Mouse (Mus musculus) urinary bladder, postnatal 10 days (tissue): Measurements from ENCODE around the gene Gm7137.
"Not testable (repeated sequence)": the region's sequence is repeated elsewhere in the genome, so short reads cannot be mapped to it uniquely, and the experiment has no call there.

ENCODE experiments used
- DNase-seq: peaks from one replicate; pipeline ENCODE4 v3.0.0; 2022; ENCODE audit warnings: low spot score

The Gm7137 gene

DNA sequence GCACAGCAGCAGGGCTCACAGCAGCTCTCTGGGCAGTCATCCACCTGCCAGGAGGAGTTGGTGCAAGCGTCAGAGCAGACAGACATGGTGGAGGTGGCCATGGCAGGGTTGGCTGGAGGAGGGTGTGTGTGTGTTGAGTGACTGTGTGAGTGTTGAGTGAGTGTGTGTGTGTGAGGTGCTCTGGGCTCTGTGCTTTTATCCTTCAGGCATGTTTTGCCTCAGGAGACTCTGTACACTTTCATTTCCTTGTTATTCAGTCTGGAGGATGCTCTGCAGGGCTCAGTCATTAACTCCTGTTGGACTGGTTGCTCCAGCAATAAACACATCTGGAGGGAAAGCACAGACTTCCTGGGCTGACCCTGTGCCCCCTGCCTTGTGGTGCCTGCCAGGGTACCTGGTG lies 36.7 kb downstream of the Gm7137 start, which contains the start of gene Gm9736:
Gene Gm9736, minus strand, starts transcription at position 101 of the 400 bp plus-strand sequence.
- DNase-seq: not testable (repeated sequence)

- not testable (repeated sequence) for DNase-seq
Observed at GRCm38 (mm10) chr10:77750686-77751085, 37.3 kb downstream of the Gm7137 start.

GRCm38 (mm10) chr10:77741924-77742688 lies 45.9 kb downstream of the Gm7137 start, which contains the start of gene Gm18596:
Gene Gm18596, minus strand, starts transcription at chr10:77742638.
- not testable (repeated sequence) for DNase-seq

GRCm38 (mm10) chr10:77738929-77739328 lies 49.1 kb downstream of the Gm7137 start:
- no peak for DNase-seq
